16 mouse cellular contexts compared by ENCODE assay signal in genomic region chr14:97976091-97976490, GRCm38 (mm10).
"Had no signal": no experiment of that assay in that cellular context is flagged by ENCODE, and none has a peak within 500 bp of the region (broad histone marks: within the 10 kb centered on the region; RNA-seq: fewer than 3 reads in every experiment).

No protein-coding gene starts in this region.

- DNase-seq: kidney, adult 18-20 months; kidney, postnatal 10 days; kidney, postnatal 4 days; lung, embryonic 14.5 days; lung, postnatal 10 days; lung, postnatal 4 days; right cerebral cortex, postnatal 14 days; thymus, adult 2 months; thymus, postnatal 25 days had no signal

- H3K9ac ChIP-seq: limb, embryonic 15.5 days; liver, embryonic 12.5 days; lung, embryonic 14.5 days; midbrain, embryonic 12.5 days; neural tube, embryonic 12.5 days; stomach, embryonic 15.5 days had no signal

- H3K9me3 ChIP-seq: limb, embryonic 15.5 days; liver, embryonic 12.5 days; midbrain, embryonic 12.5 days; neural tube, embryonic 12.5 days; stomach, embryonic 15.5 days had no signal

- H3K4me1 ChIP-seq: limb, embryonic 15.5 days; liver, embryonic 12.5 days; stomach, embryonic 15.5 days had no signal

- H3K36me3 ChIP-seq: limb, embryonic 15.5 days; liver, embryonic 12.5 days; midbrain, embryonic 12.5 days; neural tube, embryonic 12.5 days; stomach, embryonic 15.5 days had no signal

- ATAC-seq: liver, embryonic 12.5 days; midbrain, embryonic 16.5 days had no signal

- H3K4me3 ChIP-seq: left cerebral cortex, adult 2 months; limb, embryonic 15.5 days; liver, embryonic 12.5 days; midbrain, embryonic 12.5 days; neural tube, embryonic 12.5 days; stomach, embryonic 15.5 days had no signal

- H3K27me3 ChIP-seq: limb, embryonic 15.5 days; liver, embryonic 12.5 days; midbrain, embryonic 12.5 days; neural tube, embryonic 12.5 days; stomach, embryonic 15.5 days had no signal

- H3K27ac ChIP-seq: left cerebral cortex, adult 2 months; limb, embryonic 15.5 days; liver, embryonic 12.5 days; midbrain, embryonic 12.5 days; neural tube, embryonic 12.5 days; stomach, embryonic 15.5 days had no signal

- H3K4me2 ChIP-seq: limb, embryonic 15.5 days; liver, embryonic 12.5 days; lung, embryonic 14.5 days; midbrain, embryonic 12.5 days; neural tube, embryonic 12.5 days; stomach, embryonic 15.5 days had no signal
